ENCODE assay signal across 15 mouse cellular contexts in the genomic region with DNA sequence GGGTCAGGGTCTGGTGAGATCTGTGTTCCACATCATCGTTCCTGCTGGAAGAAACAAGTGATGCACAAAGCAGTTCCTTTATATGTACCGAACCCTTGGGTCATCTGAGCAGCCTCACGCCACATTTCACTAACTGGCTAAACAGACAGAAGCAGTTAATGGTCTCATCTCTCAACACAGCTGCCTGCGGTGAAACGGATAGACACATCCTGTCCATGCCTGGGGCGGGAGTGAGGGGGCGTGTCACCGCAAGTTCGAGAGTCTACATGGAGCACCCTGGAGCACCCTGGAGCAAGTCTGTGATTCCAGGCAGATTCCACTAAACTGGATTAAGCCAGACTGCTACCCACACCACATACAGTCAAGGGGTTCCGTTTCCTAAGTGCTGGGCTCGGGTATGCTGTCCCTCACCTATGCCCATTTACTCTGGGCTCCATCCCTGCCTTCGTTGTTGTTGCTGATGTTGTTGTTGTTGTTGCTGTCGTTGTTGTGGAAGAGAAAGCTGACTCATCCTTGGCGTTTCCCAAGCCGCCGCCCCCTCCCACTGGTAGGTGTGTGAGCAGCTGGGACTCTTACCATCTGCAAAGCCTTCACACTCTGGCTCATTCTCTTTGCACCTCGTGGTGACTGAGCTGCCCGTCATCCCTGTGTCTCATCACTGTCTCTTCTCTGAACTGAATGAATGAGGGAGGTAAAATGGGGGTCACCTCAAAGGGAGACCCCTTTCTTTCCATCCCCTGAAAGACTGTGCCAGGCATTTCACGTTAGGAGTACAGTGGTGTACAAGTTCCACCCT.
A peak's percentile ranks its signal among the peaks of the same experiment; 100 is the strongest.
DNase-seq lines count a peak whose midpoint lies in the region; ATAC-seq lines count a peak whose summit lies in the region.
"Had no signal": no experiment of that assay in that cellular context is flagged by ENCODE, and none has a peak within 500 bp of the region (broad histone marks: within the 10 kb centered on the region; RNA-seq: fewer than 3 reads in every experiment).

No protein-coding gene starts in this region.

- H3K4me3 ChIP-seq in heart, embryonic 15.5 days = no peak overlapping the region
- H3K4me3 ChIP-seq: forebrain, embryonic 10.5 days; heart, embryonic 10.5 days; midbrain, embryonic 15.5 days; neural tube, embryonic 15.5 days had no signal

- H3K4me1 ChIP-seq in heart, embryonic 15.5 days (replicated peaks) = peaks cover 34% of the 10 kb centered on the region
- H3K4me1 ChIP-seq: midbrain, embryonic 15.5 days had no signal

- no peak overlapping the region for H3K9ac ChIP-seq in heart, embryonic 15.5 days
- H3K9ac ChIP-seq: midbrain, embryonic 15.5 days; neural tube, embryonic 15.5 days had no signal

- no peaks in the 10 kb centered on the region for H3K36me3 ChIP-seq in heart, embryonic 15.5 days
- H3K36me3 ChIP-seq: forebrain, embryonic 10.5 days; heart, embryonic 10.5 days; midbrain, embryonic 15.5 days; neural tube, embryonic 15.5 days had no signal

- no peaks in the 10 kb centered on the region for H3K9me3 ChIP-seq in heart, embryonic 15.5 days (replicated peaks)
- H3K9me3 ChIP-seq: forebrain, embryonic 10.5 days; heart, embryonic 10.5 days; midbrain, embryonic 15.5 days; neural tube, embryonic 15.5 days had no signal

- H3K27me3 ChIP-seq in heart, embryonic 15.5 days = no peaks in the 10 kb centered on the region
- H3K27me3 ChIP-seq: midbrain, embryonic 15.5 days; neural tube, embryonic 15.5 days had no signal

- intact Hi-C loops in heart, postnatal 10 days (cut with DNase I) = no loop called here
- intact Hi-C loops in left cerebral cortex, postnatal 25 days (cut with DNase I) = no loop called here
- intact Hi-C loops in left cerebral cortex, postnatal 10 days (cut with DNase I) = no loop called here

- H3K4me2 ChIP-seq in heart, embryonic 15.5 days = no peak overlapping the region
- H3K4me2 ChIP-seq: midbrain, embryonic 15.5 days; neural tube, embryonic 15.5 days had no signal

- ATAC-seq in heart, embryonic 15.5 days (replicated peaks; ENCODE audit: insufficient number of reproducible peaks, insufficient read depth, low FRiP score, low read depth) = 0 out of 2 replicates have a peak, but pooled peaks have one; percentile 11
- ATAC-seq: midbrain, embryonic 15.5 days had no signal

- DNase-seq in heart, postnatal 10 days = no peak
- DNase-seq in left cerebral cortex, postnatal 25 days (ENCODE audit: low spot score in 2 of 2) = peak; percentile 48 to 62
- DNase-seq in left cerebral cortex, postnatal 10 days (ENCODE audit: extremely low spot score in 1 of 2, low spot score in 2 of 2) = no peak
- peak; percentile 34 for DNase-seq in right cerebral cortex, postnatal 25 days
- DNase-seq in right cerebral cortex, postnatal 10 days (ENCODE audit: low spot score in 2 of 2) = no peak
- no peak for DNase-seq in ovary, postnatal 36 days (ENCODE audit: low spot score)
- DNase-seq: cerebellum, adult 18-20 months; kidney, postnatal 25 days; lung, postnatal 4 days had no signal

- H3K27ac ChIP-seq in heart, embryonic 15.5 days = no peak overlapping the region
- H3K27ac ChIP-seq: forebrain, embryonic 10.5 days; heart, embryonic 10.5 days; midbrain, embryonic 15.5 days; neural tube, embryonic 15.5 days; stomach, postnatal 0 days had no signal

- 67% methylated on average over 19 of the region's 19 CpGs for WGBS in heart, embryonic 15.5 days

Comparison
In these comparisons a context has a peak if more than half of its experiments do, and no peak if none do; other contexts are left out.
1. DNase-seq: peak in left cerebral cortex, postnatal 25 days (2 of 2) and right cerebral cortex, postnatal 25 days (single experiment); none in heart, postnatal 10 days (0 of 2), left cerebral cortex, postnatal 10 days (0 of 2), right cerebral cortex, postnatal 10 days (0 of 2) and ovary, postnatal 36 days (single experiment).